ENCODE assay signal across 25 mouse cellular contexts in genomic region chr9:109056916-109057315, GRCm38 (mm10). TPM values are rescaled to one million over a fixed set of nuclear protein-coding genes. Genes with fewer than 3 reads are reported as not detected.
DNase-seq lines count a peak whose midpoint lies in the region; ATAC-seq and TF ChIP-seq lines count a peak whose summit lies in the region.
"Had no signal": no experiment of that assay in that cellular context is flagged by ENCODE, and none has a peak within 500 bp of the region (broad histone marks: within the 10 kb centered on the region; RNA-seq: fewer than 3 reads in every experiment).

No protein-coding gene starts in this region.

- H3K4me1 ChIP-seq in intestine, postnatal 0 days (replicated peaks; ENCODE audit: control insufficient read depth, insufficient read depth, low read length) = peaks cover 3% of the 10 kb centered on the region; the same call in 1 of the 2 replicates
- peaks cover 16% of the 10 kb centered on the region for H3K4me1 ChIP-seq in intestine, embryonic 16.5 days (ENCODE audit: control insufficient read depth, insufficient read depth, low read length)
- peaks cover 37% of the 10 kb centered on the region for H3K4me1 ChIP-seq in bone marrow macrophage, adult 2 months (ENCODE audit: control insufficient read depth, insufficient read depth, low read length)
- H3K4me1 ChIP-seq in small intestine, adult 2 months (ENCODE audit: control insufficient read depth, insufficient read depth, insufficient read length, low read length) = peaks cover 24% of the 10 kb centered on the region

- ATAC-seq in intestine, postnatal 0 days = no peak
- ATAC-seq in intestine, embryonic 16.5 days = no peak
- ATAC-seq: forebrain, embryonic 14.5 days; midbrain, embryonic 13.5 days; Patski had no signal

- peaks cover 35% of the 10 kb centered on the region; the same call in 1 of the 2 replicates for H3K36me3 ChIP-seq in intestine, postnatal 0 days (ENCODE audit: control insufficient read depth, insufficient read depth)
- H3K36me3 ChIP-seq in intestine, embryonic 16.5 days (ENCODE audit: control insufficient read depth, insufficient read depth, low read length) = 0 out of 2 replicates have a peak, but pooled peaks cover 3% of the 10 kb centered on the region
- H3K36me3 ChIP-seq in small intestine, adult 2 months (ENCODE audit: control insufficient read depth, insufficient read depth, low read length) = peaks cover 20% of the 10 kb centered on the region

- no peak overlapping the region for H3K27ac ChIP-seq in intestine, postnatal 0 days (ENCODE audit: low read depth, low read length)
- H3K27ac ChIP-seq in intestine, embryonic 16.5 days (ENCODE audit: low read length) = no peak overlapping the region
- peak overlapping the region; percentile 86 for H3K27ac ChIP-seq in bone marrow macrophage, adult 2 months (ENCODE audit: insufficient read depth, low read depth, low read length)
- 0 out of 2 replicates have a peak overlapping the region, but pooled peaks have one; percentile 31 for H3K27ac ChIP-seq in small intestine, adult 2 months (ENCODE audit: insufficient read depth, low read depth, low read length)
- H3K27ac ChIP-seq: embryonic facial prominence, embryonic 15.5 days; hindbrain, embryonic 10.5 days; kidney, postnatal 0 days; limb, embryonic 15.5 days; midbrain, embryonic 13.5 days; stomach, postnatal 0 days had no signal

- no peak overlapping the region for H3K4me3 ChIP-seq in intestine, postnatal 0 days (ENCODE audit: low read depth, low read length)
- H3K4me3 ChIP-seq in intestine, embryonic 16.5 days (ENCODE audit: low read length) = no peak overlapping the region
- peak overlapping the region; percentile 54 for H3K4me3 ChIP-seq in bone marrow macrophage, adult 2 months (ENCODE audit: insufficient read depth, low read length)
- H3K4me3 ChIP-seq in small intestine, adult 2 months (ENCODE audit: low read depth, low read length) = no peak overlapping the region
- H3K4me3 ChIP-seq: embryonic facial prominence, embryonic 15.5 days; heart, embryonic 12.5 days; hindbrain, embryonic 10.5 days; limb, embryonic 15.5 days; midbrain, embryonic 13.5 days had no signal

- DNase-seq in spleen, postnatal 10 days (ENCODE audit: low spot score in 2 of 2) = peak; percentile 9 to 14
- DNase-seq in spleen, postnatal 36 days (ENCODE audit: low spot score in 2 of 2) = no peak
- DNase-seq in left cerebral cortex, postnatal 25 days (ENCODE audit: low spot score in 2 of 2) = no peak
- DNase-seq: adrenal gland, adult 8-10 months; cerebellum, adult 9-10 months; heart, postnatal 10 days; kidney, adult 18-20 months; layer of hippocampus, adult 9-11 months; left cerebral cortex, postnatal 4 days; lung, postnatal 10 days; right cerebral cortex, postnatal 14 days; thymus, postnatal 25 days had no signal

- no peak for TF ChIP-seq POLR2A in bone marrow macrophage, adult 2 months (IDR thresholded peaks at IDR 0.05; ENCODE audit: borderline replicate concordance, low read depth, low read length)
- no peak for TF ChIP-seq POLR2A in small intestine, adult 2 months (IDR thresholded peaks at IDR 0.05; ENCODE audit: low read depth, low read length)

- intact Hi-C loops in left cerebral cortex, postnatal 25 days (cut with DNase I) = no loop called here

- TF ChIP-seq CTCF in intestine, postnatal 0 days (IDR thresholded peaks at IDR 0.05; ENCODE audit: low read depth) = no peak
- TF ChIP-seq CTCF in bone marrow macrophage, adult 2 months (IDR thresholded peaks at IDR 0.05; ENCODE audit: low read depth, low read length) = no peak
- TF ChIP-seq CTCF in small intestine, adult 2 months (IDR thresholded peaks at IDR 0.05; ENCODE audit: extremely low read depth, insufficient read length, insufficient replicate concordance, low read depth, low read length) = no peak

- no peak overlapping the region for H3K9ac ChIP-seq in intestine, postnatal 0 days (ENCODE audit: low read depth, low read length)
- no peak overlapping the region for H3K9ac ChIP-seq in intestine, embryonic 16.5 days (ENCODE audit: low read depth, low read length)
- H3K9ac ChIP-seq: embryonic facial prominence, embryonic 15.5 days; heart, embryonic 12.5 days; limb, embryonic 15.5 days had no signal

- 0 out of 2 replicates have a peak overlapping the region, but pooled peaks have one; percentile 6 for H3K4me2 ChIP-seq in intestine, postnatal 0 days (replicated peaks; ENCODE audit: low read depth)
- no peak overlapping the region for H3K4me2 ChIP-seq in intestine, embryonic 16.5 days (ENCODE audit: low read depth, low read length)
- H3K4me2 ChIP-seq: embryonic facial prominence, embryonic 15.5 days; heart, embryonic 12.5 days; limb, embryonic 15.5 days; midbrain, embryonic 13.5 days had no signal

- H3K9me3 ChIP-seq in intestine, postnatal 0 days (ENCODE audit: control insufficient read depth) = no peaks in the 10 kb centered on the region
- no peaks in the 10 kb centered on the region for H3K9me3 ChIP-seq in intestine, embryonic 16.5 days (ENCODE audit: control insufficient read depth, low read length)
- H3K9me3 ChIP-seq: embryonic facial prominence, embryonic 15.5 days; heart, embryonic 12.5 days; hindbrain, embryonic 10.5 days; limb, embryonic 15.5 days; midbrain, embryonic 13.5 days had no signal

- H3K27me3 ChIP-seq in intestine, postnatal 0 days (replicated peaks; ENCODE audit: control insufficient read depth, insufficient read depth, low read length) = no peaks in the 10 kb centered on the region
- H3K27me3 ChIP-seq in intestine, embryonic 16.5 days (replicated peaks; ENCODE audit: control insufficient read depth, insufficient read depth, low read length) = no peaks in the 10 kb centered on the region
- H3K27me3 ChIP-seq in small intestine, adult 2 months (ENCODE audit: control insufficient read depth, insufficient read depth, low read length) = no peaks in the 10 kb centered on the region
- H3K27me3 ChIP-seq: embryonic facial prominence, embryonic 15.5 days; heart, embryonic 12.5 days; limb, embryonic 15.5 days; midbrain, embryonic 13.5 days; Patski had no signal

- WGBS in intestine, postnatal 0 days = 89% methylated on average over 4 of the region's 4 CpGs
- WGBS in intestine, embryonic 16.5 days = 83% methylated on average over 4 of the region's 4 CpGs
- 81% methylated on average over 4 of the region's 4 CpGs for WGBS in small intestine, adult 2 months

RNA-seq across cellular contexts. Expression of gene Trex1, which starts 2.6 kb away (rescaled TPM):
- polyA plus RNA-seq in intestine, postnatal 0 days (2015; fragmentation: Nextera tagmentation; extraction: Ambion mirVana) = 16.1 and 17.1 TPM in 2 replicates
- polyA plus RNA-seq in intestine, embryonic 16.5 days (2015; fragmentation: Nextera tagmentation; extraction: Ambion mirVana) = 13.0 and 14.4 TPM in 2 replicates
- 88.4 and 110 TPM in 2 replicates for polyA plus RNA-seq in bone marrow macrophage, adult 2 months (2012; ENCODE audit: insufficient read depth, insufficient read length, missing spikeins)
- polyA plus RNA-seq in small intestine, adult 2 months (2012; rRNA removed) = 51.9 and 174 TPM in 2 replicates
- total RNA-seq in left cerebral cortex, postnatal 25 days (2021) = 10 to 100 TPM; 12.7 to 13.0 TPM

RNA-seq across cellular contexts. Expression of gene Atrip, which starts 17.0 kb away (rescaled TPM):
- polyA plus RNA-seq in intestine, postnatal 0 days (2015; fragmentation: Nextera tagmentation; extraction: Ambion mirVana) = 7.5 and 8.9 TPM in 2 replicates
- 18.4 and 21.5 TPM in 2 replicates for polyA plus RNA-seq in intestine, embryonic 16.5 days (2015; fragmentation: Nextera tagmentation; extraction: Ambion mirVana)
- polyA plus RNA-seq in bone marrow macrophage, adult 2 months (2012; ENCODE audit: insufficient read depth, insufficient read length, missing spikeins) = 7.2 and 9.9 TPM in 2 replicates
- 5.8 and 10.7 TPM in 2 replicates for polyA plus RNA-seq in small intestine, adult 2 months (2012; rRNA removed)
- 10 to 100 TPM; 25.8 to 28.5 TPM for total RNA-seq in left cerebral cortex, postnatal 25 days (2021)

RNA-seq across cellular contexts. Expression of gene Shisa5, which starts 18.6 kb away (rescaled TPM):
- 303 and 311 TPM in 2 replicates for polyA plus RNA-seq in intestine, postnatal 0 days (2015; fragmentation: Nextera tagmentation; extraction: Ambion mirVana)
- 162 and 184 TPM in 2 replicates for polyA plus RNA-seq in intestine, embryonic 16.5 days (2015; fragmentation: Nextera tagmentation; extraction: Ambion mirVana)
- 324 and 428 TPM in 2 replicates for polyA plus RNA-seq in bone marrow macrophage, adult 2 months (2012; ENCODE audit: insufficient read depth, insufficient read length, missing spikeins)
- 406 and 675 TPM in 2 replicates for polyA plus RNA-seq in small intestine, adult 2 months (2012; rRNA removed)
- total RNA-seq in left cerebral cortex, postnatal 25 days (2021) = 10 to 100 TPM; 66.3 to 77.4 TPM

RNA-seq across cellular contexts. Expression of gene Ccdc51, which starts 25.4 kb away (rescaled TPM):
- 12.1 and 12.7 TPM in 2 replicates for polyA plus RNA-seq in intestine, postnatal 0 days (2015; fragmentation: Nextera tagmentation; extraction: Ambion mirVana)
- polyA plus RNA-seq in intestine, embryonic 16.5 days (2015; fragmentation: Nextera tagmentation; extraction: Ambion mirVana) = 20.0 and 20.2 TPM in 2 replicates
- polyA plus RNA-seq in bone marrow macrophage, adult 2 months (2012; ENCODE audit: insufficient read depth, insufficient read length, missing spikeins) = 6.4 and 8.8 TPM in 2 replicates
- 5.5 and 11.3 TPM in 2 replicates for polyA plus RNA-seq in small intestine, adult 2 months (2012; rRNA removed)
- total RNA-seq in left cerebral cortex, postnatal 25 days (2021) = 1 to 10 TPM; 7.2 to 8.0 TPM

RNA-seq across cellular contexts. Expression of gene Tma7, which starts 25.5 kb away (rescaled TPM):
- 683 and 718 TPM in 2 replicates for polyA plus RNA-seq in intestine, postnatal 0 days (2015; fragmentation: Nextera tagmentation; extraction: Ambion mirVana)
- 597 and 612 TPM in 2 replicates for polyA plus RNA-seq in intestine, embryonic 16.5 days (2015; fragmentation: Nextera tagmentation; extraction: Ambion mirVana)
- polyA plus RNA-seq in bone marrow macrophage, adult 2 months (2012; ENCODE audit: insufficient read depth, insufficient read length, missing spikeins) = 299 and 308 TPM in 2 replicates
- 0.58 and 1.6 TPM in 2 replicates for polyA plus RNA-seq in small intestine, adult 2 months (2012; rRNA removed)
- total RNA-seq in left cerebral cortex, postnatal 25 days (2021) = 100 to 1,000 TPM; 365 to 371 TPM

Comparison
In these comparisons a context has a peak if more than half of its experiments do, and no peak if none do; other contexts are left out.
1. DNase-seq: peak in spleen, postnatal 10 days (2 of 2); none in spleen, postnatal 36 days (0 of 2) and left cerebral cortex, postnatal 25 days (0 of 2).
2. H3K27ac ChIP-seq: peak in bone marrow macrophage, adult 2 months (single experiment) and small intestine, adult 2 months (single experiment); none in intestine, postnatal 0 days (single experiment) and intestine, embryonic 16.5 days (single experiment).